Mouse (Mus musculus) layer of hippocampus, postnatal 14 days (tissue): ENCODE results near the gene Fam213a. TPM values are rescaled to one million over a fixed set of nuclear protein-coding genes. Genes with fewer than 3 reads are reported as not detected.
"Not testable (repeated sequence)": the region's sequence is repeated elsewhere in the genome, so short reads cannot be mapped to it uniquely, and the experiment has no call there.

Experiments used
- DNase-seq, 2 experiments: peaks; one replicate each; pipeline ENCODE4 v3.0.0; 2021 to 2022; ENCODE audit warnings: low spot score in 2 of 2, mixed read lengths in 1 of 2
- long read RNA-seq, 2 experiments: library from polyadenylated mRNA; stranded (forward); transcript quantifications; one replicate each; pipeline ENCODE4 v2.0.0; 2021
- total RNA-seq, 2 experiments: library from RNA; stranded (reverse); gene quantifications; 2 replicates each; pipeline ENCODE4 v1.2.3; 2021

Gene Fam213a
- 100 to 1,000 TPM; 139 to 145 TPM for total RNA-seq
- long read RNA-seq, experiment 1, transcript Fam213a-210 (5 exons, 1,003 nt) = minor isoform, 15 of 189 reads
- long read RNA-seq, experiment 1, transcript Fam213a-202 (6 exons, 1,567 nt) = minor isoform, 62 of 189 reads
- long read RNA-seq, experiment 1, transcript Fam213a-201 (6 exons, 1,537 nt) = major isoform, 93 of 189 reads
- long read RNA-seq, experiment 1, partial matches to known transcripts = 5 of 189 reads
- long read RNA-seq, experiment 1, other reads (novel, unspliced or antisense) = 14 of 189 reads
- long read RNA-seq, experiment 2, transcript Fam213a-210 (5 exons, 1,003 nt) = minor isoform, 15 of 204 reads
- long read RNA-seq, experiment 2, transcript Fam213a-201 (6 exons, 1,537 nt) = major isoform, 101 of 204 reads
- long read RNA-seq, experiment 2, transcript Fam213a-202 (6 exons, 1,567 nt) = minor isoform, 59 of 204 reads
- long read RNA-seq, experiment 2, partial matches to known transcripts = 0 of 204 reads
- long read RNA-seq, experiment 2, other reads (novel, unspliced or antisense) = 28 of 204 reads

DNA sequence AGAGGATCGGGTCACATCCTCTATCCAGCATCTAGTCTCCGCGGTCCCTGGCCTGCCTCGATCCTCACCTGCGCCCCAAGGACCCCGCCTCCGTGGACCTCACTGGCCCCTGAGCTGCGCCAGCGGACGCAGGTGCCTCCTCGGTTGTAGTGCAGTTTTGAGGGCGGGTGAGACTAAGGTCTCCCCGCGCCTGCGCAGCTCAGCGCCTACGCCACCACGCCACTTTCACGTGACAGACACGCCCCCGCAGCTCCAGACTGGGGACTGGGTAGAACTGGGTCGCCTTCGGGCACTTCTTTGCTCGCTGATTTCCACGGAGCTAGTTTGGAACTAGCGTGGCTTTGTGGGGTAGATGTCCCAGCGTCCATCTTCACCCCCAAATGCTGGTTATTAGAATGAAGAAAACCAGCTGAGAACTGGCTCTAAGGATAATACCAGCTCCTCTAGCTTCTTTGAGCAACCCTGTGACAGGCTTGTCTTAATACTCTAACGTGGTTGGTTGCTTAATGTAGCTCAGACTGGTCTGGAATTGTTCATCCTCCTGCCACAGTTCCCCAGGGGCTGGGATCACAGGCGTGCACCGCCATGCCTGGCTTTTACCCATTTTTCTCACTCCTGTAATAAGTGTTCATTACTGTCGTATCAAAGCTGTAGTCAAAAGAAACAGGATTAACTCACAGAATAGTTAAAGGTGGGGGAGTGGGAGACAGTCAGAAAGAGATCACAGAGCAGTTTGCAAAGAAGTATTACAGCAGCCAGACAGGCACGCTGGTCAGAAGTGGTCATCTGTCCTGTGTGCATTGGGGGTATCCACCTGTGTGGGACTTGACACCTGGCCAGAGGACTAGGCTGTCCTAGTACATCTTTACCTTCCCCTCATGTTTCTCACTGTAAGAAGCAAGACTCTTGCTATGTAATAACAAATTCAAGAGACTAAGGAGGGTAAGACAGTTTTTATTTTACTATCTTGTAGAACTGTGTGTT lies at the start of gene Fam213a:
Gene Fam213a, minus strand, starts transcription at position 159 of the 984 bp plus-strand sequence.
- DNase-seq = peak; percentile 93 to 94

DNA sequence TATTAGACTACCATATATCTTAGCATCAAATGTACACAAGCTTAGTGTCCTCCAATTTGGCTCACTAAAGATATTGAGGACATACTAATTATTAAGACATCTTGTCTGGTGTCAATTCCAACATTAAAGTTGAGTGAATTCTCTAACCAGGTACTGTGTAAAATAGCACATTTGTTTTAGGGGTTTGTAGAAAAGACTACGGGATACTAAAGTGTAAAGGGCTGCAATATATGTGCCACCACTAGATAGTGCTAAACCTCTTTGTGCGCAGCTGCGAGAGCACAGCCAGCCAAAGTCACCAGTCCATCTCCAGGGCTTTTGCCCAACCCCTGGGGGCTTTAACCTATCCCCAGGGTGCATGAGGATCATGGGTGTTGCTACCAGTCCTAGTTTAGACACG lies 39.6 kb upstream of the Fam213a start:
- not testable (repeated sequence) for DNase-seq

DNA sequence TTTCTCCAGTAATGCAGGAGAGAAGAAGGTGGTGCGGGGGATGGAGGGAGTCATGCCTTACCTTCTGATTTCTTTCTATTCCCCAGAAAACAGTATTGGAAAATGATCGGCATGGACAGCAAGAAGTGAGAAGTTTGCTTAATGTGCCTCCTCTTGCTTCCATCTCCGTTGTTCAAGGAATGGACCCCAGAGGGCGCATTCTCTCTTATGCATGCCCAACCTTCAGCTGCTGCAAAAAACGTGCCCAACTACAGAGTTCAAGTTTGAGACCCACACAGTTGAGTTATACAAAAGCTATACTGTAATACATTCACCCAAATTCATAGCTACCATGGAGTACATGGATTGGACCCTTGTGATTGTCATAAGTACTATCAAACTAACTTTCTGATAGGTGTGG lies 38.9 kb upstream of the Fam213a start:
- no peak for DNase-seq

DNA sequence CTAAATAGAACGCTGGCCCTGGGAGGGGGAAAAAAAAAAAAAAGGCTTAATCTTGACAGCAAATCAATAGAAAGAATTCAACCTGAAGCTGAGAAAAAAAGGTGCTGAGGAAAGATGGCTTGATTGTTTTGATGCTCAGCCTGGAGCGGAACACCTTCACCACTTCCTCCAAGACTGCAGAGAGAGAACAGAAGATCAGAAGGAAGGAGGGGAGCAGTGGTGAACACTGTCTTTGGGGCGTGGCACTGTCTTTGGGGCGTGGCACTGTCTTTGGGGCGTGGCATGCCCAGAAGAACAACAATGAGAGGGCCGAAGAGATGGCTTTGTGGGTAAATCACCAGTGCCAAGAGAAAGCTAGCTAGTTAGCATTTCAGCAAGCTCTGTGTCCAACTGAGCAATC lies 36.9 kb upstream of the Fam213a start:
- no peak for DNase-seq

DNA sequence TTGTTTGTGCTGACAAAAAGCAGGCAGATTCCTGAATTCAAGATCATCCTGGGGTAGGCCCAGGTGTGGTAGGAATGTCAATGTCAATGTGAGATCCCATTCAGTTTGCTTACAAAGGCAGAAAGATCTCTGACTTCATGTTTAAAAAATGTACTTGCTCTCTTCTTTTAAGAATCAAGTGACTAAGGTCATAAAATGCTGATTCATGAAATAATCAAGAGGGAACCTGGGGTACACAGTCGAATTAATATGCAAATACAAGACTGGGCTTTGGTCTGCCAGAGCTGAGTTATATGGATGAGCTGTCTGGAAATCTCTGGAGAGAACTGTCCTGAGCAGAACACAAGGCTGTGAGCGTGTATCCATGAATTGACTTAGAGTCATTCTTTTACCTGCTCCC lies 33.8 kb upstream of the Fam213a start:
- no peak for DNase-seq

DNA sequence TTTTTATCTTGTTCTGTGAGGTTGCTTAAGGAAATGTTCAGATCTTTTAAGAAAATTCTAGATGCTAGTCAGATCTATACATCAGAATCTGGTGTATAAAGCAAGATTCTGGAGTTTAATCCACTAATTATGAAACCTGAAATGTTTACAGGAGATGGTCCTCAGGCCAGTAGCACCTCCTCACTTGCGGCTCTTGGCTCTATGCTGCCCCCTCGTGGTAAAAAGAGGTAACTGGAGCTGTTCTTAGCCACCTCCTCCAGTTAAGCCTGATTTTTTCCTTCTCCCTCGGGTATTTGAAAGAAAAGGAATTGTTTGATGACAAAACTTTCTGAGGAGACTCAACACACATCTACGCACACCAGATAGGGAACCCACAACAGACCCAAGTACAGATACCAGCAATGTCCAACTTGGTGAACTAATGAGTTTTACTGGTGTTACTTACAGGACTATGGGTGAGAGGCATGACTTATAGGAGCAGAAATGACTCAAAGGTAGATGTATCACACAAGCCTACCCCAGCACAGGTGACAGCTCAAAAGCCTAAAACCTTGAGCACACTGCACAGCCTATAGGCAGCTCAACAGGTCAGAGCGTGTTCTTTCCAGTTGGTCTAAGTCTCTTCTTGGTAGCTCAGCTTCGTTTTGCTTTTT lies 21.7 kb upstream of the Fam213a start:
- DNase-seq = peak; percentile 47 to 57

DNA sequence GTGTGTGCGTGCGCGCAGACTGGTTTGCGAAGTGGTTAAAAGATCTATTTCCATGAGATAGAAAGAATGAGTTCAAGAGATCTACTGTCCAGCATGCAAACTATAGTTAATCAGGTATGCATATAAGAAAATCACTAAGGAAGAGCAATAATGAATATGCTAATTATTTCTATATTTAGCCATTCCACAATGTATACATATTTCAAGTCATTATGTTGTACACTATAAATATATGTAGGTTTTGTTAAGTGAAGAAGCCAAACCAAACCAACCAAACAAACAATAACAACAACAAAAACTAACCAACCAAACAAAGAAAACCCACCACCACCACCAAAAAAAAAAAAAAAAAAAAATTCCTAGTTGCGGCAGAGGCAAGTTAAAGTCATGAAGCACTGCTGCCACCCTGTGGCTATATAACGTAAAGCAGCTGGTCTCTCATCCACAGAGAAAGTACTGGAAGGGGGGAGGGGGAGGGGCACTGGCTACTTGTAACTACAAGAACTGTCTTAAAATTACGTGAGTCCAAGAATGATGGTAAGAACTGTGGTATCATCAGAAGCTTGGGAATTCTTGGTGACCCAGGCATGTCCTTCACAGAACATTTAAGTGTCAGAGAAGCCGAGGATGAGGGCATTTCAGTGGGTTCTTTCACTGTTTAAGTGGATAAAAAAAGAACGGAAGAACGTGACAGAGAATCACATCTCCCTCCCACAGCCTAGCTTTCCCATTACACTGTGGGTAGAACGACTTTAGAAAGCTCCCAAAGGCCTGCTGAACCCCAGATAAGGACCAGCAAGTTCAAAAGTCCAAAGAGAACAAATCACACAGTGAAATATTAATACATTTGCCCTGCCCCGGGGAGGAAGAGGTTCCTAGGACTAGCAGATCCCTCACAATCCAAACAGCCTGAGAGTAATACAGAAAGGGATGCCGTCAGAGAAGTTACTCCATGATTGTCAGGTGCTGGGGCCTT lies 19.8 kb upstream of the Fam213a start:
- DNase-seq = peak; percentile 77 to 88

DNA sequence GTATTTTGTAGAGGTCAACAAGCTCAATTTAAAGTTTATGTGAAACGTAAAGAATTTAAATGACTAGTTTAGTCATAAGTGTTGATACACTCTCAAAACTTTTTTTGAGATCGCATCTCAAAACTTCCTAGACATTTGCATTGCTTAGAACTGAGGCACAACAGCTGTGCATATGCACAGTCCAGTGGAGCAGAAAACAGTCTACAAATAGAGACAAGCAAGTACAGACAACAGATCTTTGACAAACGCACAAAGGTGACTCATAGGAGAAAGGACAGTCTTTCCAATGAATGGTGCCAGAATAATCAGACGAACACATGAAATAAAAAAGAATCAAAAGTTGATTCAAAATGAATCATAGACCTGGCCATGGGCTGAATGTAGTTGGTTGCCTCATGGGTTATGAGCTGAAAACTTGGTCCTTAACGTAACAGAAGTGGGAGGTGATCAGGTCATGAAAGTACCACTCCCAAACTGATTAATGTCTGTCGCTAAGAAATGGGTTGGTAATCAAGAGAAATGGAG lies 17.5 kb upstream of the Fam213a start:
- no peak for DNase-seq

DNA sequence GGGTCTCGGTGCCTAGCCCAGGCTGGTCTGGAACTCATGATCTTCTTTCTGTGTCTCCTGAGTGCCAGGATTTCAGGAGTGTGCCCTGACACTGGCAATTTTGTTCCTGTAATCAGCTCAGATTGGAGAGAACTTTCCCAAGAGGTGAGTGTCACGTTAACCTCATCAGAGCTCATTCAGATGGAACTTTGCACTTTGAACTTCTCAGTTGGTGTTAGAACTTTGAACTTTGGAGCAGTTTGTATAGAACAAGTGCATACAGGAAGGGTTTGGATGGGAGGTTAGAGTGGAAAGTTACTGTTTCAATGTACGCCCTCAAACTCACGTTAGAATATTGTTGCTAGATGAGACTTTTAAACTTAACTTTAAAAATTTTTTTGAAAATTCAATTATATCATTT lies 15.7 kb upstream of the Fam213a start:
- no peak for DNase-seq

DNA sequence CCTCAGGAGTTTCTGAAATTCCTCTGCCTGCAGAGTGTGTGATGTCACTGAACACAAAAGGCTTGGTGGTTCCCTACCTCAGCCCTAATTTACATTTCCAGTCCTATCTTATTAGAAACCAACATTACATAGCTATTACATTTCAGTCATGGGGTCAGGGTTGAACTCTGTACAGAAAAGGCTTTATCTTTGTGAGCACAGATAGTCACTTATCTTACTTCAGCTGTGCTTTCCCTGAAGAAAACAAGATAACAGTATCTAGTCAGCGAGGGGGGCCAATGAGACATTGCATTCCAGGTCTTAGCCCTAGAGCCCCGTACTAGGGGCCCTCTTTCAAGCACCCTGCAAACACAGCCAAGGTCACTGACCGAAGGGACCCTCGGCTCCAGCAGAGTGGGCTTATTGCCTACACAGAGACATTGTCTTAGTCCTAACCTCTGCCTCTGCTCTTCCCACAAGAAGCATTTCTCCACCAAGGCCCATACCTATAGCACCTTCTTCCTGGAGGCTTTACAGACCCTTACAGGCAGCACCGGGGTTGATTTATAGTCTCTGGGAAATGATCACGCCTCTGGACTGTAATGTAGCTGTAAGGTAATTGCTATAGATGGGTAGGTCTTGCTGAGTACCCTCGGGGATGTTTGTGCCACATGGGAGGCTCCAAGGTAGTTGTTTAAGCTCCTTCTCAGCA lies 12.2 kb upstream of the Fam213a start:
- DNase-seq = no peak

DNA sequence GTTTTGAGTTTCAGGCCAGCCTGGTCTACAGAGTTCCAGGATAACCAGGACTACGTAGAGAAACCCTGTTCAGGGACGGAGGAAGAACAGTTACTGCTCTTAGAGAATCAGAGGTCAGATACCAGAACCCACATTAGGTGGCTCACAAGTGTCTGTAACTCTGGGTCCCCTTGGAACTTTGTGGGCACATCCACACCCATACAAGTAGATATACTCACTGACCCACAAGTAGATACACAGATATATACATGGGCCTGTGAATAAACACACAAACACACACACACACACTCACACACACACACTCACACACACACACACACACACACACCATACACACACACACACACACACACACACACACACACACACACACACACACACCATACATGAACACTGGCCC lies 11.5 kb upstream of the Fam213a start:
- DNase-seq = no peak

DNA sequence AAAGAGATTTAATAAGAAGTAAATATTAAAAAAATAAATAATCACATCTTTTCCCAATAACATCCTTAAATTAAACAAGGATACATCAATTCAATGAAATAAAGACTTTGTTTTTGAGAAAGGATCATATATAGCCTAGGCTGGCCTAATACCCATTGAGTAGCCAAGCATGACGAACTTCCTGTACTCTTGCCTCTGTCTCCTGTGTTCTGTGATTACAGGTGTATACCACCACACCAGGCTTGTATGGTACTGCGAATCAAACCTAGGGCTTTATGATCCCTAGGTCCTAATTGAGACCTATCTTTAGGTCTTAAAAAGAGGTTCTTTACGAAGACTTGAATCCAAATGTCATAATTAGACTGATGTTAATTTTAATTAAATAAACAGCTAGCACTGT lies 7.7 kb upstream of the Fam213a start:
- no peak for DNase-seq

DNA sequence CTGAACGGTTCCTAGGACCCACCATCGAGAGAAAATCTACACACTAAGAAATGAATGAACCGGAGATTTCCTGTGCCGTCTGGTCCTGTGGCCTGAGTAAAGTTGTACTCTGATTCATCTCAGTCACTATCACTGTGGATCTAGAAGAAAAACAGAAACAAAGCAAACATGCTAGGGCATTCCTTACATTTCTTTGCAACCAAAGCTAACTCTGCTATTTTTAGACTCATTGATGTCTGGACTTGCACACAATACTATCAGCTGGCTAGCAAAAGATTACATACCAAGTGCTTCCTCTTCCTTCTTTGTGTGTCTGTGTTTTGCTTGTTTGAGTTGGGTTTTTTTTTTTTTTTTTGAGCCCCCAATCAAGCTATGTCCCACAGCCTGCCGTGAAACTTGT lies 3.9 kb upstream of the Fam213a start:
- DNase-seq = no peak

DNA sequence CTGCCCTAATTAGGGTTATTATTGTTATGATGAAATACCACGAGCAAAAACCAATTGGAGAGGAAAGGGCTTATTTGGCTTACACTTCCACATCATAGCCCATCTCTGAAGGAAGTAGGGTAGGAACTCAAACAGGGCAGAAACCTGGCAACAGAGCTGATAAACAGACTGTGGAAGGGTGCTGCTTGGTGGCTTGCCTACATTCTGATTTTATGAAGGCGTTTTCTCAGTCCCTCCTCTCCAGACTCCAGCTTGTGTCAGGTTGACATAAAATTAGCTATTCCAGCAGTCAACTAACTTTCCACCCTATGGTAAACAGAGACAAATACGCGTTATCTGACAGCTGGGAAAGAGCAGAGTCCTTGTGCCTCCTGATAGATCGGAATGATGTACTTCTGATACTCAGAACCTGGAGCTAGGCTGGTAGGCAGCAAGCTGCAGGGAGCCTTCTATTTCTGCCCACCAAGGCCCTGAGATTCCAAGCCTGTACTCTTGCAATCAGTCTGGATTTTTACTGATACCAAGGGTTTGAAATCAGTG lies 1.2 kb upstream of the Fam213a start:
- peak in 1 of 2 experiments; percentile 13 for DNase-seq

DNA sequence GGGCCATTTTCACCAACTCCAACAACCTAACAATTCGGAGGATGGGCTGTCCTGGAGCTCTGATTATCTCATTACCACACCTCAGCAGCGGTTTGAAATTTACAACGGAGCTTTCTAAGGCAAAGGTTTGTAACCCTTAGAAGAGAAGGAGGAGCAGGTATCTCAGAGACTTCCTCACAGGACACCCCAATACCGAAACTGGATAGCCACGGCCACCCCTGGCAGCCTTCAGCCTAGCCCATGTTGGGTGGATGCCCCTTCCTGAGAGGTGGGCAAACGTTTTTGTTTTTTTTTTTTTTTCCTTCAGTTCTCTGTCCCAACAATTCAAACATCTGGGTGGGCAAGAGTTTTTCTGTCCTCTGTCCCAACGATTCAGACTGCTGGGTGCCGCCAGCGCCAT lies 445 bp downstream of the Fam213a start:
- DNase-seq = no peak

DNA sequence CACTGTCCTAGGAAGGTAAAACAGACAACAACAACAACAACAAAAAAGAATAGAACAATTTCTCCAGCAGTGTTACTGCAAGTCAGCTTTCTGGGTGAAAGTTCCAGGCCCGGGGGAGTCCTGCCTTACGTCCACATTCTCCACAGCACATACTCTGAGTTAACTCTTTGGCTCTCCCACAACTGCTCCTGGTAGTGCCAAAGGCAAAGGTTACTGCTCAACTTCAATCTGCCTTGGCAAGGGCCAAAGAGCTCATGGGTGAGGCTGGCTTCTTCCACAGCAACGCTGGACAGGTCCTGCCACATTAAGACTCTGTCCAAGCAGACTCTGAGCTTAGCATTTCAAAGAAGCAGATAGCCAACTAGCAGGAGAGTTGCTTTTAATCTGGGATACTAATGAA lies 1.7 kb downstream of the Fam213a start:
- no peak for DNase-seq

DNA sequence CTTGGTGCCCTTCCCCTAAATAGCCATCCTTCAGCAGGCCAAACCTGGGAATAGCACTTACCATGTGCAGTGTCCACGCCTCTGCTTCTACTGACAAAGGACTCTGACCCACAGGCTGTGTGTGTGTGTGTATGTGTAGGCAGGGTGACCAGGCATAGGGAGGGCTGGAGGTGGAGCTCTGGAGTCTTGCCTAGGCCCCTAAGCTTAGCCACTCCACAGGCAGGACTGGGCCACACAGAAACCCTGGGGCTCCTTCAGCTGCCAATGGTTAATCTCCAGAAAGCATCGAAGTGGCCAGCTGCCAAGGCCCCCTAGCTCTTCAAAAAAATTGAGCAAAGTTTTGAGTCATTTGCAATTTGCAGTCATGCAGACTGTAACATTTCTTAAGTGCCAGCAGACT lies 5.5 kb downstream of the Fam213a start:
- DNase-seq = no peak

DNA sequence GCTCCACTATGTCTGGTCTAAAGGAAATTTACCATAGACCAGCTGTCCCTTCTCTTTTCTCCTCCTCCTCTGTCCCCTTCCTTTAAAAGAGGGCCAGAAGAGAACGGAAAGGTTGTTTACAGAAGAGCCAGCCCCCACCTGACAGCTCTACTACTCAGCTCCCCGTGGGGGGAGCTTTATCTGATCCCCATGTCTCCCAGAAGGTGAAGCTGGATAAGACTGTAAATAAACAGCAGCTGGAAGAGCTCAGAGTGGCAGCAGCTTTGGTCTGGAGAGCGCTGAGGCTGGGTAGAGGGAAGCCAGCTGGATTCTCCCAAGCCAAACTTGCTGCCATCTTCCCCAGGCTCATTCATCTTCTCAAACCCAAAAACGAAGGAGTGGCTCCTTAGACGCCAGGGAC lies 5.9 kb downstream of the Fam213a start:
- DNase-seq = no peak

DNA sequence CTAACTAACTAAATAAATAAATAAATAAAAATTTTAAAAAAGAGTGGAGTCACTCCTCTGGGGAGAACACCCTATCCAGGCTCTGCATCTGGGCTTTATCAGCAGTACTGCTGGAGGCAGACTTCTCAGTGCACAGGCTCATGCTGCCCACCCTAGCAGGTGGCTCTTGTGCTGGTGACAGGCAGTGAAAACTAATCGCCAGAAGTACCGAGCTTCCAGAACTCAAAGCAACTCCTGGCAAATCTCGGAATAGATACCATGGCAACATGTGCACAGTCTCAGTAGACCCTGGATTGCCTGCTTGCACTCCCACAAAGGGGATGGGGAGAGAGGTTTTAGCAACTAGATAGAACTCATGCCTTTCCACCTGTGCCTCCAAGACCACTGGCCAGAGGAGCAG lies 6.7 kb downstream of the Fam213a start:
- DNase-seq = peak; percentile 32 to 67
